Mouse (Mus musculus) erythroblast, embryonic 14.5 days (primary cell): Measurements from ENCODE around the gene Anpep.

ENCODE experiments used
- GATA1 ChIP-seq: IDR thresholded peaks from 2 replicates; pipeline ENCODE4 v1.6.1; 2012; ENCODE audit warnings: low read length, inconsistent platforms, mixed read lengths
- TAL1 ChIP-seq: IDR thresholded peaks from 3 replicates; pipeline ENCODE4 v1.6.1; 2012; ENCODE audit warnings: low read length, inconsistent platforms, mixed read lengths

DNA sequence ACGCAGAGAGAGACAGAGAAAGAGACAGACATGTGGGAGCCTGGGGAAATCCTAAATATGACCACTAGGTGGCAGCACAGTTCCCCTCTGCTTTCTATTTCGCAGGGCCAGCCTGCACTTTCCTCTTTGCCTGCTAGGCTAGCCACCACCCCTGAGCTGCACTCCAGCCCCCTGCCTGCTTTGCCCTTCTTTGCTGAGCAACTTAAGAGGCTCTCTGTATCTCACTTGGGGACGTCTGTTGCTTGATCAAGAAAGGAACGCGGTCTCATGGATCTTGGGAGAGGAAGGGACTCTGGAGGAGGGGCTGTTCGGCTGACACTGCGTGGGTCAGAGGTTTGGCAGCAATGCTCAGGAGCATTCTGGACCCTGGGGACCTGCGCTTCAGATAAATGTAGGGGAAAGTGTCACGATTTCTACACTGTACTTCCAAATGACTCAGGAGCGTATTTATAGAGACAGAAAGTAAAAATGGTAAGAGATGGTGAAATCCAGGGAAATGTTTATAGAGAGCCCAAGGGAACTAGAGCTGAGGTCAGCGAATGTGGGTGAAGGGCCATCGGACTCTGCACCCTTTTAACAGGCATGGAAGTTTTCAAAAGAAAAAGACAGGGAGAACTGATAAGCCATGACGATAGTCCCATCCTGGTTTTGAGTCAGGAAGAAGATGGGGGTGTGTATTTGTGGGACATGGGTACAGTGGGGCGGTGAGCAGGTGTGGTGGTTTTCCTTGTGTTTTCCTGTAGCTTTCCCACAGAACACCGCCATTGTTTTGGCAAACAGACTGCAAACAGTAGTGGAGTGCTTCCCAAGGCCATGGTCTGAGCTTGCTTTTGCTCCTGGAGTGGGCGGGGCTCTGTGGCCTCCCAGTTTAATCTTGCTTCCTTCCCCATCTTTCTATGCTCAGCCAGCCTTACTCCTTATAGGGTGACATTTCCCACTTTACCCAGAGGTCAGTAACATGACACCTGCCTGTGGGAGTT lies 79.9 kb downstream of the Anpep start:
- no peak for TF ChIP-seq GATA1
- TF ChIP-seq TAL1: no peak
